Mouse (Mus musculus) limb, embryonic 10.5 days (tissue): Measurements from ENCODE around the gene Hoxa7. TPM values are rescaled to one million over a fixed set of nuclear protein-coding genes. Genes with fewer than 3 reads are reported as not detected.

ENCODE experiments used
- DNase-seq: peaks from one replicate; pipeline ENCODE4 v3.0.0-alpha.2; 2017; ENCODE audit warnings: low spot score
- H3K27ac ChIP-seq: fragments of 300-500 bp; sonication (generic); 2 replicates; pipeline ENCODE4 v1.5.1; 2016; ENCODE audit warnings: mild to moderate bottlenecking
- H3K27me3 ChIP-seq: fragments of 300-500 bp; sonication (generic); 2 replicates; pipeline ENCODE4 v1.6.1; 2016; ENCODE audit warnings: low read depth, mild to moderate bottlenecking; ENCODE audit not compliant: poor library complexity, severe bottlenecking
- H3K36me3 ChIP-seq: fragments of 300-500 bp; sonication (generic); 2 replicates; pipeline ENCODE4 v1.6.1; 2016; ENCODE audit warnings: mild to moderate bottlenecking, moderate library complexity
- H3K4me1 ChIP-seq: fragments of 300-500 bp; sonication (generic); 2 replicates; pipeline ENCODE4 v1.6.1; 2016
- H3K4me3 ChIP-seq: fragments of 300-500 bp; sonication (generic); 2 replicates; pipeline ENCODE4 v1.5.1; 2016; ENCODE audit warnings: mild to moderate bottlenecking, moderate library complexity
- H3K9me3 ChIP-seq: fragments of 300-500 bp; sonication (generic); replicated peaks from 2 replicates; pipeline ENCODE4 v1.6.1; 2016; ENCODE audit warnings: mild to moderate bottlenecking
- WGBS: fragments of 180-500 bp; shearing (Covaris S2); methylation state at CpG from one replicate; pipeline ENCODE4 v1.1.7; 2016; 5-methylcytosine and 5-hydroxymethylcytosine counted together
- polyA plus RNA-seq: library from polyadenylated mRNA; unstranded; fragments of >200 nt; fragmentation: Nextera tagmentation; extraction: Ambion mirVana; gene quantifications from 2 replicates; pipeline ENCODE4 v1.2.1, GENCODE M21; 2016

The Hoxa7 gene
- polyA plus RNA-seq, 1 experiment from 2014 or later = 24.8 TPM

DNA sequence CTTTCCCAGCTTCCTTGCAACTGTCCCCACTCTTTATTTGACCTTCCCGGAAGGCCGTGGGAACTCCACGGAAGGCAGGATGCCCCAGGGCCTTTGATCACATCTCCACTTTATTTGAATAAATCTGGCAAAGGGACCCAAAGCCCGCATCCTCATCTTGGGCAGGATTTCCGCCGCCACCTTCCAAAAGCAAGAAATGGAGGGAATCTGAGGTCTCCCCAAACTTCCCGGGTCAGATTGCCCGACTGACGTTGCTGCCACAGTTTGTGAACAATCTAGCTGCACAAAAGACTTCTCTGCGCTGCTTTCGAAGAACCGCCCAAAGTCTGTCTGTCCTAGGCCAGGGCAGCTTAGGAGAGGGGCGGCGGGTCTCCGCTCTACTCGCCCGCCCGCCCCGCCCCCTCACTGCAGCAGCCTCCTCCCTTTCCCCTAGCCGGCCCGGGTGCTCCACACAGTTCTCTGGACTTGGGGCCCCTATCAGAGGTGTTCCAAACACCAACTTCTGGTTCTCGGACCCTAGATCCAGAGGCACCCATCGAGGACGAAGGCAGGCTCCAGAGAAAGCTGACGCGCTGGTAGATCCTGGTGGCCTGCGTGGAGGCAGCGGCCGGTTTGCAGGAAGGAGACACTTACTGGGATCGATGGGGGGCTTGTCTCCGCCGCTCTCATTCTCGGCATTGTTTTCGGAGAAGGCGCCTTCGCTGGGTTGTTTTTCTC lies 3.4 kb upstream of the Hoxa7 start:
- no peaks in the 10 kb centered on the region for H3K9me3 ChIP-seq
- H3K36me3 ChIP-seq = peaks cover 45% of the 10 kb centered on the region
- H3K4me3 ChIP-seq = peak overlapping the region; percentile 90
- peaks cover 28% of the 10 kb centered on the region; the same call in 1 of the 2 replicates for H3K27me3 ChIP-seq
- no peak for DNase-seq
- peak overlapping the region; percentile 99 for H3K27ac ChIP-seq
- peaks cover 32% of the 10 kb centered on the region for H3K4me1 ChIP-seq
- under 1% methylated on average over 36 of the region's 36 CpGs for WGBS

DNA sequence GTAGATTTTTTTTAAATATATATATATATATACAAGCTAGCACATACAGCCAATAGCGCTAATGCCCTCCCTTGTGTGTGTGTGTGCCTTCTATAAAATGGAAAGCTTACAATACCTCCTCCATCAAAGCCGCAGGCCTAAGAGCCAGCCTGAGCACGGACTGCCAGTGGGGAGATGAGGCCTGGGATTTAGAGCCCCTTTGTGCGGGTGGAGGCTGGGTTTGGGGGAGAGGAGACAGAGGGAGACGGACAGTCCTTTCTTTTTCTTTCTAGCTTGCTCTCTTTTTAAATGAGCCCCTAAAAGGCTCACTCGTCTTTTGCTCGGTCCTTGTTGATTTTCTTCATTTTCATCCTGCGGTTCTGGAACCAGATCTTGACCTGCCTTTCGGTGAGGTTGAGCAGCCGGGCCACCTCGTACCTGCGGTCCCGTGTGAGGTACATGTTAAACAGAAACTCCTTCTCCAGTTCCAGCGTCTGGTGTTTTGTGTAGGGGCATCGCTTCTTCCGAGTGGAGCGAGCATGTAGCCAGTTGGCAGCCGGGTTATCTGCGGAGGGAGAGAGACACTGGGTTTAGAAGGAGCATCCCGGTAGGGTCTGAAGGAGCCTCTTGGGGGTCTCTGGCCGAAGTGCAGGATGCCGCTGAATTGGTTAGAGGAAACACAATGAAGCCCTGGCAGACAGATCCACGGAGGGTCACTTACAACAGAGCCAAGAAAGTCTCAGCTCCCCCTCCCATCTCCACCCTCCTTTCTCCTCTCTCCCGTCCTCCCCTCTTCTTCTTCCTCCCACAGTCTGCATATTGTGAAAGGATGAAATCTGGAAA lies 2.5 kb upstream of the Hoxa7 start:
- 1% methylated on average over 24 of the region's 24 CpGs for WGBS
- Histone ChIP-seq H3K36me3 (peaks cover 36% of the 10 kb centered on the region), H3K4me1 (peaks cover 41% of the 10 kb centered on the region), H3K4me3 (peak overlapping the region; percentile 90), H3K27ac (peak overlapping the region; percentile 99), H3K27me3 (peaks cover 22% of the 10 kb centered on the region; the same call in 1 of the 2 replicates), H3K9me3 (no peaks in the 10 kb centered on the region)
- DNase-seq = no peak

- peak overlapping the region; percentile 99 for H3K27ac ChIP-seq
- H3K4me1 ChIP-seq = peaks cover 55% of the 10 kb centered on the region
- H3K27me3 ChIP-seq = peaks cover 33% of the 10 kb centered on the region; the same call in 1 of the 2 replicates
- H3K9me3 ChIP-seq = no peaks in the 10 kb centered on the region
- H3K4me3 ChIP-seq = peak overlapping the region; percentile 90
- H3K36me3 ChIP-seq = peaks cover 30% of the 10 kb centered on the region
- WGBS = 6% methylated on average over 13 of the region's 13 CpGs
- DNase-seq = peak; percentile 60
These were observed 1.1 kb upstream of the Hoxa7 start for GRCm38 (mm10) chr6:52222729-52223128.

DNA sequence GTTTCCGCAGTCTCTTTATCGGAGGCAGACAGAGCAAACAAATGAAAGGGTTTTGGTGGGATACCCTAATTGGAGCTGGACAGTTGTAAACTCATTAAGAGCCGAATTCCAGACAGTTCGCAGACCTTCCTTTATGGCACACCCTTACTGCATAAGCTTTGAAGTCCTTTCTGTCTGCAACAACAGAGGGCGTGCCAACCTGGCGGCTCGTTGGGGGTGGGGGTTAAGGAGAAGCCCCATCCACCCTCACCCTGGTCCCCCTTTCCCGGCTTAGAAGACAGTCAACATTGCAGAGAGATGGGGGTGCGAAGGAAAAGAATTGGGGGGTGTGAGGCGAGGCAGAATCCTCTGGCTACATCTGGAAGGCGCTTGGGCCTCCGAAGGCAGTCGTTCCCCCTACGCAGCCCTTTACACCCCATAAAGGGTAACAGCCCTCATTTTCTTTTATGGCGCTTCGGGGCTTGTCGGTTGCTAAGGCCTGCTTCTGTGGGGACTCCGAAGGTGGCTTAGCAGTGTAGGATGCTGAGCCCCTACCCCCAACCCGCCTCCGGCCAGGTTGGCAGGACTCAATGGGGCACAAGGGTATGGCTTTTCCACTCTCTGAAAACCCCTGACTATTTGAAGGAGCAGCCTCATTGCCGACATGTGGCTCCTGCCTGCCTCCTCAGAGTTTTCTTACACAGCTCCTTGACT lies 485 bp upstream of the Hoxa7 start:
- Histone ChIP-seq H3K27me3 (peaks cover 36% of the 10 kb centered on the region; the same call in 1 of the 2 replicates), H3K36me3 (peaks cover 30% of the 10 kb centered on the region), H3K4me3 (peak overlapping the region; percentile 90), H3K27ac (peak overlapping the region; percentile 99), H3K9me3 (no peaks in the 10 kb centered on the region), H3K4me1 (peaks cover 57% of the 10 kb centered on the region)
- peak; percentile 87 for DNase-seq
- 2% methylated on average over 21 of the region's 21 CpGs for WGBS

DNA sequence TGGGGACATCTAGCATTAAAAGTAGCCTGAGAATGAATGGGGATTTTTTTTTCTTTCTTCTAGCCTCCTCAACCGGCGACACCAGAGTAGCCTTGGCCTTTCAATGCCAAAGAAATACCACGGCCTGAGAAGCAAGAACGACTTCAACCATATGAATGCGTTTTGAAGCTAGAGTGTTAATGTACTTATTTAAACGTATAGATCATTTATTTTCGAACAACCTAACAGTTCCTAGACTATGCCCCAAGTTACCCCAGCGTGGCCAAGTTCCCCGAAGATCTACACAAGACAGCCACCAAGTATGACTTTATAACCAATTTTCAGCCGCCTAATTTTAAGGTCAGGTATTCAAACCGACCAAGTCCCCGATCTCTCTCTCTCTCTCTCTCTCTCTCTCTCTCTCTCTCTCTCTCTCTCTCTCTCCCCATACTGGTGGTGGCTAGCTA lies 766 bp downstream of the Hoxa7 start:
- H3K27me3 ChIP-seq = peaks cover 37% of the 10 kb centered on the region; the same call in 1 of the 2 replicates
- no peaks in the 10 kb centered on the region for H3K9me3 ChIP-seq
- DNase-seq = no peak
- H3K36me3 ChIP-seq = peaks cover 30% of the 10 kb centered on the region
- H3K4me1 ChIP-seq = peaks cover 63% of the 10 kb centered on the region
- 3% methylated on average over 12 of the region's 12 CpGs for WGBS
- H3K27ac ChIP-seq = peak overlapping the region; percentile 99
- peak overlapping the region; percentile 90 for H3K4me3 ChIP-seq

GRCm38 (mm10) chr6:52220003-52220864 lies 1.4 kb downstream of the Hoxa7 start:
- Histone ChIP-seq H3K4me1 (peaks cover 65% of the 10 kb centered on the region), H3K27ac (peak overlapping the region; percentile 99), H3K27me3 (peaks cover 36% of the 10 kb centered on the region), H3K4me3 (peak overlapping the region; percentile 90), H3K9me3 (no peaks in the 10 kb centered on the region), H3K36me3 (peaks cover 25% of the 10 kb centered on the region)
- WGBS = 6% methylated on average over 32 of the region's 32 CpGs
- peak; percentile 73 for DNase-seq

- peak; percentile 60 for DNase-seq
- Histone ChIP-seq H3K36me3 (peaks cover 21% of the 10 kb centered on the region), H3K4me1 (peaks cover 74% of the 10 kb centered on the region), H3K9me3 (no peaks in the 10 kb centered on the region), H3K27ac (peak overlapping the region; percentile 99), H3K27me3 (peaks cover 40% of the 10 kb centered on the region), H3K4me3 (peak overlapping the region; percentile 90)
- WGBS = 13% methylated on average over 9 of the region's 9 CpGs
These were observed 2.3 kb downstream of the Hoxa7 start for GRCm38 (mm10) chr6:52219234-52219942.

GRCm38 (mm10) chr6:52218643-52219215 lies 2.9 kb downstream of the Hoxa7 start:
- peak overlapping the region; percentile 90 for H3K4me3 ChIP-seq
- peak overlapping the region; percentile 99 for H3K27ac ChIP-seq
- DNase-seq = peak; percentile 66
- peaks cover 81% of the 10 kb centered on the region for H3K4me1 ChIP-seq
- H3K27me3 ChIP-seq = peaks cover 44% of the 10 kb centered on the region
- WGBS = 4% methylated on average over 14 of the region's 14 CpGs
- H3K36me3 ChIP-seq = peaks cover 15% of the 10 kb centered on the region; the same call in 1 of the 2 replicates
- no peaks in the 10 kb centered on the region for H3K9me3 ChIP-seq

GRCm38 (mm10) chr6:52217895-52218642 lies 3.6 kb downstream of the Hoxa7 start:
- 2% methylated on average over 23 of the region's 23 CpGs for WGBS
- H3K4me1 ChIP-seq = peaks cover 83% of the 10 kb centered on the region
- H3K27me3 ChIP-seq = peaks cover 44% of the 10 kb centered on the region
- H3K9me3 ChIP-seq = no peaks in the 10 kb centered on the region
- H3K4me3 ChIP-seq = peak overlapping the region; percentile 90
- DNase-seq = peak; percentile 76
- H3K27ac ChIP-seq = peak overlapping the region; percentile 99
- H3K36me3 ChIP-seq = peaks cover 8% of the 10 kb centered on the region; the same call in 1 of the 2 replicates

- Histone ChIP-seq H3K27me3 (peaks cover 43% of the 10 kb centered on the region), H3K4me3 (peak overlapping the region; percentile 90), H3K9me3 (no peaks in the 10 kb centered on the region), H3K27ac (peak overlapping the region; percentile 99), H3K4me1 (peaks cover 85% of the 10 kb centered on the region), H3K36me3 (0 out of 2 replicates have a peak, but pooled peaks cover 4% of the 10 kb centered on the region)
- 1% methylated on average over 25 of the region's 25 CpGs for WGBS
- peak; percentile 96 for DNase-seq
These were observed 4.2 kb downstream of the Hoxa7 start for GRCm38 (mm10) chr6:52217459-52217768.
